8 mouse cellular contexts compared by ENCODE assay signal in the genomic region with DNA sequence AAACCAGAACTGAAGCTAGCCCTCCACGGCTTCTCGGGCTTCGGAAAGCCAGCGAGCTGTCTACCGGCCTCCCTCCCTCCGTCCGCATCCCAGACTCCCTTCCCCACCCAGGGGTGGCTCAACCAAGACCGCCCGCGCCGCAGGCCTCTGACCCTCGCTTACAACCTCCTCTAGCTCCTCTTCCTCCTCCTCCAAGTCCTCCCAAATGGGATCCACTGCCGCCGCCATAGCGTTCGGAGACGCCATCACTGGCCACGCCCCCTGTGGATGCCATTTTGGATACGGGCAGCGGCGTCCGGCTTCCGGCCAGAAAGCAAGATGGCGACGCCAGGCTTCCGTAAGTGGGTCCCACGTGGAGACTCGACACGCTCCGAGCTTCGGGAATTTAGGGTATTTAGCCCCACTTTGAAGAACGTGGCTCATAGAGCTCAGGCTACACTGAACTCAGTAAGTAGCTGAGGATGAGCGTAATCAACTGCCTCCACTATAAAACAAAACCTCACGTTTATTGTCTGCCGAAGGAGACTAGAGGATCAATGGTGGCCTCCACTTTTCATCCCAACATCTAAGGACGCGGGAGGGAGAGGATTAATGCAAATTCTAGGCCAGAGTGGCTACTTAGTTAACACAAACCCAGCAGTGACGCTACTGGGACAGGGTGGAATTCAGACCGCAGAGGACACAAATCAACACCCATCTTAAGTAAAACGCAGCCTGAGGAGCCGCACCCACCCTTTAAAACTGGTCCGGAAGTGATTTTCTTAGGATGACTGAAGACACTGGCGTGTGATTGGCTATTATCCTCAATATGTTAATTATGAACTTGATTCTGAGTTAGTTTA. TPM values are rescaled to one million over a fixed set of nuclear protein-coding genes. Genes with fewer than 3 reads are reported as not detected.
DNase-seq lines count a peak whose midpoint lies in the region; ATAC-seq lines count a peak whose summit lies in the region.

Gene Gtf3c6, minus strand, starts transcription at position 695 of the 842 bp plus-strand sequence.

- peaks cover 22% of the 10 kb centered on the region for H3K36me3 ChIP-seq in heart, embryonic 14.5 days (ENCODE audit: control insufficient read depth, insufficient read depth, low read length)
- H3K36me3 ChIP-seq in liver, embryonic 13.5 days = peaks cover 19% of the 10 kb centered on the region
- H3K36me3 ChIP-seq in stomach, embryonic 16.5 days (ENCODE audit: control insufficient read depth, insufficient read depth, low read length) = peaks cover 12% of the 10 kb centered on the region; the same call in 1 of the 2 replicates

- peak within 1 kb of the TSS; percentile 84 for H3K9ac ChIP-seq in heart, embryonic 14.5 days (ENCODE audit: low read length)
- peak within 1 kb of the TSS; percentile 84 for H3K9ac ChIP-seq in liver, embryonic 13.5 days
- H3K9ac ChIP-seq in stomach, embryonic 16.5 days (ENCODE audit: low read length) = peak within 1 kb of the TSS; percentile 75

- H3K9me3 ChIP-seq in heart, embryonic 14.5 days (ENCODE audit: control insufficient read depth, low read length) = no peaks in the 10 kb centered on the region
- H3K9me3 ChIP-seq in liver, embryonic 13.5 days (replicated peaks) = no peaks in the 10 kb centered on the region
- H3K9me3 ChIP-seq in stomach, embryonic 16.5 days (replicated peaks; ENCODE audit: control insufficient read depth, low read length) = no peaks in the 10 kb centered on the region

- H3K27me3 ChIP-seq in heart, embryonic 14.5 days (ENCODE audit: control insufficient read depth, insufficient read depth, low read length) = no peaks in the 10 kb centered on the region
- H3K27me3 ChIP-seq in liver, embryonic 13.5 days = no peaks in the 10 kb centered on the region
- no peaks in the 10 kb centered on the region for H3K27me3 ChIP-seq in stomach, embryonic 16.5 days (ENCODE audit: control insufficient read depth, insufficient read depth, low read length)

- peak within 1 kb of the TSS; percentile 91 for H3K4me2 ChIP-seq in heart, embryonic 14.5 days (ENCODE audit: low read length)
- H3K4me2 ChIP-seq in liver, embryonic 13.5 days = peak within 1 kb of the TSS; percentile 92
- H3K4me2 ChIP-seq in stomach, embryonic 16.5 days (ENCODE audit: low read depth, low read length) = peak within 1 kb of the TSS; percentile 84

- H3K27ac ChIP-seq in brown adipose tissue, adult 24 weeks (replicated peaks; ENCODE audit: low read depth, low read length) = peak within 1 kb of the TSS; percentile 86
- peak within 1 kb of the TSS; percentile 96 to 97 for H3K27ac ChIP-seq in heart, embryonic 14.5 days (replicated peaks in 1 of 2; ENCODE audit: control insufficient read depth in 1 of 2, insufficient read depth in 1 of 2, low read depth in 2 of 2, low read length in 2 of 2)
- H3K27ac ChIP-seq in liver, embryonic 13.5 days = peak within 1 kb of the TSS; percentile 94
- H3K27ac ChIP-seq in stomach, embryonic 16.5 days (ENCODE audit: low read length) = peak within 1 kb of the TSS; percentile 98

- peak; percentile 71 for ATAC-seq in heart, embryonic 14.5 days (ENCODE audit: insufficient number of reproducible peaks, insufficient read depth, low FRiP score, low read depth)
- peak; percentile 39 for ATAC-seq in liver, embryonic 13.5 days (ENCODE audit: low read depth)
- peak; percentile 73 for ATAC-seq in stomach, embryonic 16.5 days (ENCODE audit: insufficient read depth, low FRiP score)

- peaks cover 2% of the 10 kb centered on the region; the same call in 1 of the 2 replicates for H3K4me1 ChIP-seq in brown adipose tissue, adult 24 weeks (ENCODE audit: control insufficient read depth, insufficient read depth, insufficient read length, low read length)
- peaks cover 4 to 20% of the 10 kb centered on the region in 2 experiments for H3K4me1 ChIP-seq in heart, embryonic 14.5 days (ENCODE audit: control insufficient read depth in 2 of 2, insufficient read depth in 2 of 2, low read length in 2 of 2)
- H3K4me1 ChIP-seq in liver, embryonic 13.5 days (replicated peaks) = peaks cover 37% of the 10 kb centered on the region
- peaks cover 10% of the 10 kb centered on the region; the same call in 1 of the 2 replicates for H3K4me1 ChIP-seq in stomach, embryonic 16.5 days (ENCODE audit: control insufficient read depth, insufficient read depth, low read length)

- under 1% methylated on average over 43 of the region's 43 CpGs for whole genome bisulfite sequencing in heart, embryonic 14.5 days
- WGBS in liver, embryonic 13.5 days (ENCODE audit: insufficient replicate concordance) = under 1% methylated on average over 43 of the region's 43 CpGs
- under 1% methylated on average over 43 of the region's 43 CpGs for WGBS in stomach, embryonic 16.5 days

- H3K4me3 ChIP-seq in brown adipose tissue, adult 24 weeks (ENCODE audit: insufficient read depth, low read depth, low read length) = peak within 1 kb of the TSS; percentile 89
- peak within 1 kb of the TSS; percentile 83 to 91 for H3K4me3 ChIP-seq in heart, embryonic 14.5 days (ENCODE audit: control insufficient read depth in 1 of 2, insufficient read depth in 1 of 2, low read depth in 1 of 2, low read length in 2 of 2)
- H3K4me3 ChIP-seq in liver, embryonic 13.5 days (replicated peaks) = peak within 1 kb of the TSS; percentile 72
- peak within 1 kb of the TSS; percentile 54 for H3K4me3 ChIP-seq in stomach, embryonic 16.5 days (replicated peaks; ENCODE audit: low read length)

- DNase-seq in CD4-positive, CD25-positive, alpha-beta regulatory T cell, adult 2 months (ENCODE audit: low read depth, low spot score) = peak; percentile 96
- DNase-seq in fibroblast of lung, adult 2 months (ENCODE audit: low read depth) = peak; percentile 77
- DNase-seq in kidney, postnatal 14 days = peak; percentile 95
- peak; percentile 87 for DNase-seq in liver, embryonic 13.5 days
- peak; percentile 95 for DNase-seq in neural tube, embryonic 10.5 days (ENCODE audit: extremely low spot score, low spot score)

RNA-seq across cellular contexts. Expression of gene Gtf3c6, which starts in this region (rescaled TPM):
- 57.3 and 70.6 TPM in 2 replicates for polyA plus RNA-seq in brown adipose tissue, adult 24 weeks (2012; ENCODE audit: insufficient read depth, insufficient read length, missing spikeins)
- 66.2 and 72.3 TPM in 2 replicates for polyA plus RNA-seq in heart, embryonic 14.5 days (2014; fragmentation: Nextera tagmentation; extraction: Ambion mirVana)
- polyA plus RNA-seq in liver, embryonic 13.5 days (2015; fragmentation: Nextera tagmentation; extraction: Ambion mirVana) = 48.5 and 53.9 TPM in 2 replicates
- 80.8 and 86.1 TPM in 2 replicates for polyA plus RNA-seq in stomach, embryonic 16.5 days (2015; fragmentation: Nextera tagmentation; extraction: Ambion mirVana)

Comparison
In these comparisons a context has a peak if more than half of its experiments do, and no peak if none do; other contexts are left out.
1. Peak in every context shown above with its lines: DNase-seq, ATAC-seq, H3K4me3 ChIP-seq and H3K27ac ChIP-seq.